Mouse (Mus musculus) heart, postnatal 0 days (tissue): ENCODE data around the gene Eya2. TPM values are rescaled to one million over a fixed set of nuclear protein-coding genes. Genes with fewer than 3 reads are reported as not detected.

Experiments used
- ATAC-seq: fragments of 200-750 bp; cut with Nextera tagmentation; 2 replicates; pipeline ENCODE4 v1.8.0; 2017; ENCODE audit warnings: low read depth, moderate number of reproducible peaks, moderate library complexity; ENCODE audit not compliant: insufficient read depth
- DNase-seq: peaks from one replicate; pipeline ENCODE4 v3.0.0-alpha.2; 2016; ENCODE audit warnings: low spot score
- H3K27ac ChIP-seq: fragments of 300-500 bp; sonication (generic); 2 replicates; pipeline ENCODE4 v1.5.1; 2014; ENCODE audit warnings: low read depth, mild to moderate bottlenecking
- H3K27me3 ChIP-seq: fragments of 300-500 bp; sonication (generic); 2 replicates; pipeline ENCODE4 v1.6.1; 2014; ENCODE audit warnings: low read length, mixed read lengths; ENCODE audit not compliant: control insufficient read depth, insufficient read depth
- H3K36me3 ChIP-seq: fragments of 300-500 bp; sonication (generic); replicated peaks from 2 replicates; pipeline ENCODE4 v1.6.1; 2014; ENCODE audit warnings: low read length, mixed read lengths; ENCODE audit not compliant: control insufficient read depth, insufficient read depth
- H3K4me1 ChIP-seq: fragments of 300-500 bp; sonication (generic); 2 replicates; pipeline ENCODE4 v1.6.1; 2014; ENCODE audit warnings: antibody characterized with exemption; ENCODE audit not compliant: control insufficient read depth, insufficient read depth
- H3K4me2 ChIP-seq: fragments of 300-500 bp; sonication (generic); 2 replicates; pipeline ENCODE4 v1.6.1; 2014; ENCODE audit warnings: low read depth, mild to moderate bottlenecking, low read length, moderate library complexity
- H3K4me3 ChIP-seq: fragments of 300-500 bp; sonication (generic); 2 replicates; pipeline ENCODE4 v1.5.1; 2014; ENCODE audit warnings: low read depth, low read length
- H3K9ac ChIP-seq: fragments of 300-500 bp; sonication (generic); replicated peaks from 2 replicates; pipeline ENCODE4 v1.6.1; 2014; ENCODE audit warnings: low read depth, low read length, mixed read lengths
- H3K9me3 ChIP-seq: fragments of 300-500 bp; sonication (generic); replicated peaks from 2 replicates; pipeline ENCODE4 v1.6.1; 2016; ENCODE audit warnings: low read length; ENCODE audit not compliant: control insufficient read depth
- CTCF ChIP-seq: IDR thresholded peaks from 2 replicates; pipeline ENCODE4 v1.5.1; 2016; ENCODE audit warnings: antibody characterized with exemption, control low read depth, low read depth
- EP300 ChIP-seq: IDR thresholded peaks from 2 replicates; pipeline ENCODE4 v1.6.1; 2016; ENCODE audit warnings: antibody characterized with exemption, low read depth
- WGBS: fragments of 180-500 bp; shearing (Covaris S2); extraction: QIAGEN DNeasy Blood & Tissue Kit; methylation state at CpG from one replicate; pipeline ENCODE4 v1.1.7; 2014; 5-methylcytosine and 5-hydroxymethylcytosine counted together
- polyA plus RNA-seq: library from polyadenylated mRNA; unstranded; fragments of >200 nt; fragmentation: Nextera tagmentation; extraction: Ambion mirVana; gene quantifications from 2 replicates; pipeline ENCODE4 v1.2.1, GENCODE M21; 2015
- total RNA-seq: library from RNA; depleted of rRNA; stranded (reverse); fragments of >200 nt; gene quantifications from 2 replicates; pipeline ENCODE4 v1.2.3, GENCODE M21; 2014; ENCODE audit warnings: low replicate concordance

Eya2 gene
- total and polyA plus RNA-seq, 2 experiments from 2014 or later = 0.95 to 0.96 TPM

GRCm38 (mm10) chr2:165563298-165564058, 31.4 kb upstream of the Eya2 start:
- Histone ChIP-seq H3K36me3 (no peaks in the 10 kb centered on the region), H3K27ac (no peak overlapping the region), H3K4me1 (no peaks in the 10 kb centered on the region; the same call in 1 of the 2 replicates), H3K27me3 (peaks cover 43% of the 10 kb centered on the region), H3K4me2 (peak overlapping the region; percentile 61), H3K9ac (no peak overlapping the region), H3K4me3 (peak overlapping the region; percentile 36), H3K9me3 (no peaks in the 10 kb centered on the region)
- WGBS = 4% methylated on average over 40 of the region's 52 CpGs
- no peak for ATAC-seq
- TF ChIP-seq EP300 (no peak), CTCF (no peak)
- DNase-seq = no peak

DNA sequence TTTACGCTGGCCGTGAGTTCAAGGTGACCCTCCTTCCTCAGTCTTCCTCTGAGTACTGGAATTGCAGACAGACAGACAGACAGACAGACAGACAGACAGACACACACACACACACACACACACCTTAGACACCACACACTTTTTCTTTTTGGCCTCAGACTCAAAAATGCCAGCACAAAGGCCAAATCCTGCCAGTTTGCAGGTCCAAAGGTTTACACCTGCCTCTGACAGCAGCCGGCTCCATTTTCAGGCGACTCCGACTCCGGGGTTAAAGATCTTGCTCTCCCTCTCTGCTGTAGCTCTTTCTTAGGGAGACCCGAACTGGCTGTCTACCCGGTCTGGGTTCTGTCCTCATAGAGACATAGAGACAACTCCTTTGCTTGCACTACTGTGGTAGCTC, 30.7 kb upstream of the Eya2 start:
- Histone ChIP-seq H3K9me3 (no peaks in the 10 kb centered on the region), H3K4me2 (no peak overlapping the region), H3K27ac (no peak overlapping the region), H3K4me1 (no peaks in the 10 kb centered on the region; the same call in 1 of the 2 replicates), H3K9ac (no peak overlapping the region), H3K36me3 (no peaks in the 10 kb centered on the region), H3K4me3 (no peak overlapping the region), H3K27me3 (peaks cover 43% of the 10 kb centered on the region)
- DNase-seq = no peak
- WGBS = 69% methylated on average over 8 of the region's 8 CpGs
- no peak for ATAC-seq
- TF ChIP-seq CTCF (no peak), EP300 (no peak)

- Histone ChIP-seq H3K9ac (no peak overlapping the region), H3K4me2 (no peak overlapping the region), H3K4me1 (no peaks in the 10 kb centered on the region; the same call in 1 of the 2 replicates), H3K27me3 (peaks cover 43% of the 10 kb centered on the region), H3K27ac (no peak overlapping the region), H3K36me3 (no peaks in the 10 kb centered on the region), H3K4me3 (no peak overlapping the region), H3K9me3 (no peaks in the 10 kb centered on the region)
- no peak for ATAC-seq
- 63% methylated on average over 6 of the region's 6 CpGs for WGBS
- no peak for TF ChIP-seq CTCF
- TF ChIP-seq EP300 = no peak
- no peak for DNase-seq
Measured at GRCm38 (mm10) chr2:165564620-165565019, 30.2 kb upstream of the Eya2 start.

GRCm38 (mm10) chr2:165566898-165567297, 27.9 kb upstream of the Eya2 start:
- ATAC-seq = no peak
- Histone ChIP-seq H3K27me3 (peaks cover 40% of the 10 kb centered on the region), H3K36me3 (no peaks in the 10 kb centered on the region), H3K4me1 (no peaks in the 10 kb centered on the region; the same call in 1 of the 2 replicates), H3K27ac (no peak overlapping the region), H3K4me2 (no peak overlapping the region), H3K9ac (no peak overlapping the region), H3K4me3 (no peak overlapping the region), H3K9me3 (no peaks in the 10 kb centered on the region)
- TF ChIP-seq CTCF (no peak), EP300 (no peak)
- 65% methylated on average over 6 of the region's 6 CpGs for WGBS
- DNase-seq = no peak

GRCm38 (mm10) chr2:165567820-165568219, 27.0 kb upstream of the Eya2 start:
- Histone ChIP-seq H3K4me1 (no peaks in the 10 kb centered on the region; the same call in 1 of the 2 replicates), H3K9ac (no peak overlapping the region), H3K36me3 (no peaks in the 10 kb centered on the region), H3K4me2 (no peak overlapping the region), H3K4me3 (no peak overlapping the region), H3K27me3 (peaks cover 33% of the 10 kb centered on the region), H3K27ac (no peak overlapping the region), H3K9me3 (no peaks in the 10 kb centered on the region)
- ATAC-seq = no peak
- no peak for DNase-seq
- TF ChIP-seq EP300 (no peak), CTCF (no peak)
- 70% methylated on average over 9 of the region's 9 CpGs for WGBS

GRCm38 (mm10) chr2:165568911-165569310, 25.9 kb upstream of the Eya2 start:
- Histone ChIP-seq H3K27me3 (peaks cover 22% of the 10 kb centered on the region; the same call in 1 of the 2 replicates), H3K9ac (no peak overlapping the region), H3K9me3 (no peaks in the 10 kb centered on the region), H3K4me3 (no peak overlapping the region), H3K4me1 (no peaks in the 10 kb centered on the region), H3K27ac (no peak overlapping the region), H3K4me2 (no peak overlapping the region), H3K36me3 (no peaks in the 10 kb centered on the region)
- DNase-seq (no peak), ATAC-seq (no peak)
- no peak for TF ChIP-seq EP300
- TF ChIP-seq CTCF = no peak
- 52% methylated on average over 6 of the region's 6 CpGs for WGBS
